Mouse (Mus musculus): Measurements from ENCODE around the gene Samd10.

- no peak for TF ChIP-seq CTCF (IDR thresholded peaks at IDR 0.05; ENCODE audit: low read depth)
- no peak for TF ChIP-seq EP300 (IDR thresholded peaks at IDR 0.05; ENCODE audit: low read depth)
Measured at GRCm38 (mm10) chr2:181582358-181582757, 16.7 kb downstream of the Samd10 start.
